Mouse (Mus musculus): ENCODE measurements around the gene Clk2.

GRCm38 (mm10) chr3:89193351-89193750 is 28.8 kb downstream of the Clk2 start:
- TF ChIP-seq CTCF (IDR thresholded peaks at IDR 0.05; ENCODE audit: low read depth, low read length) (no peak), POLR2A (IDR thresholded peaks at IDR 0.05; ENCODE audit: extremely low read depth, insufficient read depth, low read length) (no peak)
